Comparison of ENCODE assay signal across 27 mouse cellular contexts in genomic region chr2:160629528-160629830, GRCm38 (mm10). TPM values are rescaled to one million over a fixed set of nuclear protein-coding genes. Genes with fewer than 3 reads are reported as not detected.
DNase-seq lines count a peak whose midpoint lies in the region; ATAC-seq and TF ChIP-seq lines count a peak whose summit lies in the region.
"Had no signal": no experiment of that assay in that cellular context is flagged by ENCODE, and none has a peak within 500 bp of the region (broad histone marks: within the 10 kb centered on the region; RNA-seq: fewer than 3 reads in every experiment).

No protein-coding gene starts in this region.

- no peaks in the 10 kb centered on the region; the same call in 1 of the 2 replicates for H3K27me3 ChIP-seq in liver, embryonic 11.5 days (replicated peaks; ENCODE audit: control insufficient read depth, insufficient read depth, low read length)
- H3K27me3 ChIP-seq in liver, postnatal 0 days (ENCODE audit: insufficient read depth, low read length): no peaks in the 10 kb centered on the region
- H3K27me3 ChIP-seq in megakaryocyte, embryonic 14.5 days (replicated peaks): no peaks in the 10 kb centered on the region
- H3K27me3 ChIP-seq in liver, embryonic 13.5 days: no peaks in the 10 kb centered on the region
- H3K27me3 ChIP-seq: embryonic facial prominence, embryonic 12.5 days; embryonic facial prominence, embryonic 15.5 days; heart, embryonic 12.5 days; heart, embryonic 15.5 days; Patski had no signal

- WGBS in liver, embryonic 11.5 days: 86% methylated on average over 8 of the region's 8 CpGs
- WGBS in liver, postnatal 0 days (ENCODE audit: insufficient replicate concordance): 90% methylated on average over 8 of the region's 8 CpGs
- WGBS in liver, embryonic 13.5 days (ENCODE audit: insufficient replicate concordance): 83% methylated on average over 8 of the region's 8 CpGs

- no peaks in the 10 kb centered on the region; the same call in 1 of the 2 replicates for H3K4me1 ChIP-seq in liver, embryonic 11.5 days (replicated peaks; ENCODE audit: control insufficient read depth, insufficient read depth, low read length)
- H3K4me1 ChIP-seq in liver, postnatal 0 days (ENCODE audit: insufficient read depth): 0 out of 2 replicates have a peak, but pooled peaks cover 8% of the 10 kb centered on the region
- H3K4me1 ChIP-seq in megakaryocyte, embryonic 14.5 days: peaks cover 27% of the 10 kb centered on the region
- H3K4me1 ChIP-seq in liver, embryonic 13.5 days (replicated peaks): peaks cover 31% of the 10 kb centered on the region
- H3K4me1 ChIP-seq: embryonic facial prominence, embryonic 12.5 days; embryonic facial prominence, embryonic 15.5 days; heart, embryonic 12.5 days; heart, embryonic 15.5 days had no signal

- no peak overlapping the region for H3K27ac ChIP-seq in liver, embryonic 11.5 days (ENCODE audit: low read depth, low read length)
- H3K27ac ChIP-seq in liver, postnatal 0 days (ENCODE audit: low read depth): no peak overlapping the region
- no peak overlapping the region for H3K27ac ChIP-seq in liver, embryonic 13.5 days
- H3K27ac ChIP-seq in gastrocnemius, adult 2 months: no peak overlapping the region
- H3K27ac ChIP-seq: embryonic facial prominence, embryonic 12.5 days; embryonic facial prominence, embryonic 15.5 days; heart, adult 2 months; heart, embryonic 15.5 days; hindbrain, embryonic 14.5 days; hindbrain, postnatal 0 days had no signal

- peak; percentile 24 for DNase-seq in liver, embryonic 11.5 days (ENCODE audit: low spot score)
- no peak for DNase-seq in liver, postnatal 0 days
- DNase-seq in liver, embryonic 13.5 days: no peak
- DNase-seq in gastrocnemius, adult 2 months: no peak
- DNase-seq in ovary, postnatal 10 days (ENCODE audit: low spot score): no peak
- DNase-seq: adrenal gland, postnatal 10 days; adrenal gland, postnatal 36 days; cerebellum, adult 2 months; cerebellum, adult 9-11 months; cerebellum, postnatal 25 days; forebrain, postnatal 0 days; gastrocnemius, postnatal 25 days; heart, postnatal 10 days; heart, postnatal 4 days had no signal

- H3K4me3 ChIP-seq in liver, embryonic 11.5 days (ENCODE audit: low read depth, low read length): no peak overlapping the region
- no peak overlapping the region for H3K4me3 ChIP-seq in liver, postnatal 0 days (ENCODE audit: low read depth, low read length)
- H3K4me3 ChIP-seq in megakaryocyte, embryonic 14.5 days (replicated peaks): peak overlapping the region; percentile 40
- H3K4me3 ChIP-seq in liver, embryonic 13.5 days (replicated peaks): no peak overlapping the region
- H3K4me3 ChIP-seq in gastrocnemius, adult 2 months: no peak overlapping the region
- H3K4me3 ChIP-seq: embryonic facial prominence, embryonic 12.5 days; embryonic facial prominence, embryonic 15.5 days; heart, adult 2 months; heart, embryonic 12.5 days; heart, embryonic 15.5 days had no signal

- no peaks in the 10 kb centered on the region for H3K9me3 ChIP-seq in liver, embryonic 11.5 days (ENCODE audit: control insufficient read depth, low read length)
- no peaks in the 10 kb centered on the region for H3K9me3 ChIP-seq in liver, postnatal 0 days (ENCODE audit: low read length)
- H3K9me3 ChIP-seq in megakaryocyte, embryonic 14.5 days: peaks cover 25% of the 10 kb centered on the region
- H3K9me3 ChIP-seq in liver, embryonic 13.5 days (replicated peaks): no peaks in the 10 kb centered on the region
- H3K9me3 ChIP-seq: embryonic facial prominence, embryonic 12.5 days; embryonic facial prominence, embryonic 15.5 days; G1E; heart, embryonic 12.5 days; heart, embryonic 15.5 days had no signal

- no peak for TF ChIP-seq CTCF in liver, postnatal 0 days (IDR thresholded peaks at IDR 0.05; ENCODE audit: low read depth)
- TF ChIP-seq CTCF in gastrocnemius, adult 2 months (IDR thresholded peaks at IDR 0.05): no peak

- ATAC-seq in liver, embryonic 11.5 days (replicated peaks; ENCODE audit: low FRiP score): no peak; the same call in 1 of the 2 replicates
- no peak for ATAC-seq in liver, postnatal 0 days
- no peak for ATAC-seq in megakaryocyte, adult 5-6 weeks (ENCODE audit: poor library complexity, severe bottlenecking)
- ATAC-seq in liver, embryonic 13.5 days (ENCODE audit: low read depth): peak; percentile 24; the same call in 1 of the 2 replicates
- 0 out of 2 replicates have a peak, but pooled peaks have one; percentile 10 for ATAC-seq in megakaryocyte-erythroid progenitor cell, adult 5-6 weeks (replicated peaks; ENCODE audit: low FRiP score, low TSS enrichment, poor library complexity, severe bottlenecking)
- ATAC-seq: forebrain, embryonic 14.5 days; forebrain, postnatal 0 days; hindbrain, postnatal 0 days; Patski had no signal

- intact Hi-C loops in gastrocnemius, adult 2 months (cut with DNase I): no loop called here

- no peaks in the 10 kb centered on the region for H3K36me3 ChIP-seq in liver, embryonic 11.5 days (ENCODE audit: control insufficient read depth, insufficient read depth, low read length)
- H3K36me3 ChIP-seq in liver, postnatal 0 days (replicated peaks; ENCODE audit: insufficient read depth, low read length): no peaks in the 10 kb centered on the region
- peaks cover 14% of the 10 kb centered on the region for H3K36me3 ChIP-seq in megakaryocyte, embryonic 14.5 days (replicated peaks; ENCODE audit: low read length)
- H3K36me3 ChIP-seq in liver, embryonic 13.5 days: no peaks in the 10 kb centered on the region
- H3K36me3 ChIP-seq: embryonic facial prominence, embryonic 12.5 days; embryonic facial prominence, embryonic 15.5 days; G1E; heart, embryonic 12.5 days; heart, embryonic 15.5 days had no signal

- H3K4me2 ChIP-seq in liver, embryonic 11.5 days: no peak overlapping the region
- H3K4me2 ChIP-seq in liver, postnatal 0 days (ENCODE audit: low read depth, low read length): no peak overlapping the region
- no peak overlapping the region for H3K4me2 ChIP-seq in liver, embryonic 13.5 days
- H3K4me2 ChIP-seq: embryonic facial prominence, embryonic 12.5 days; embryonic facial prominence, embryonic 15.5 days; heart, embryonic 12.5 days; heart, embryonic 15.5 days; hindbrain, embryonic 14.5 days had no signal

- no peak for TF ChIP-seq EP300 in liver, postnatal 0 days (IDR thresholded peaks at IDR 0.05; ENCODE audit: low read depth)

- H3K9ac ChIP-seq in liver, embryonic 11.5 days (ENCODE audit: low read depth, low read length): no peak overlapping the region
- H3K9ac ChIP-seq in liver, postnatal 0 days (replicated peaks): no peak overlapping the region
- H3K9ac ChIP-seq in liver, embryonic 13.5 days: no peak overlapping the region
- H3K9ac ChIP-seq: embryonic facial prominence, embryonic 12.5 days; embryonic facial prominence, embryonic 15.5 days; forebrain, postnatal 0 days; heart, embryonic 12.5 days; heart, embryonic 15.5 days; hindbrain, embryonic 14.5 days had no signal

RNA-seq across cellular contexts. Expression of gene Top1, which starts 16.2 kb away (rescaled TPM):
- polyA plus RNA-seq in liver, embryonic 11.5 days (2014; fragmentation: Nextera tagmentation; extraction: Ambion mirVana): 84.1 and 89.8 TPM in 2 replicates
- 30.1 and 30.5 TPM in 2 replicates for polyA plus RNA-seq in liver, postnatal 0 days (2015; fragmentation: Nextera tagmentation; extraction: Ambion mirVana)
- 43.0 and 107 TPM in 2 replicates for polyA plus RNA-seq in megakaryocyte, embryonic 14.5 days (2012; ENCODE audit: insufficient read depth, low replicate concordance)
- 70.9 and 75.9 TPM in 2 replicates for total RNA-seq in megakaryocyte, adult 5-6 weeks (2015)
- 99.2 and 125 TPM in 2 replicates for total RNA-seq in megakaryocyte, adult 5-6 weeks (2017)
- polyA plus RNA-seq in liver, embryonic 13.5 days (2015; fragmentation: Nextera tagmentation; extraction: Ambion mirVana): 70.9 and 86.6 TPM in 2 replicates
- 93.4 and 93.5 TPM in 2 replicates for total RNA-seq in megakaryocyte-erythroid progenitor cell, adult 5-6 weeks (2014; fragmentation: Nextera tagmentation)
- total RNA-seq in megakaryocyte-erythroid progenitor cell, adult 5-6 weeks (2017): 205 and 207 TPM in 2 replicates
- 10 to 100 TPM; 39.5 to 53.2 TPM for total RNA-seq in gastrocnemius, adult 2 months (2021)

Comparison
In these comparisons a context has a peak if more than half of its experiments do, and no peak if none do; other contexts are left out.
1. ATAC-seq: peak in liver, embryonic 13.5 days (single experiment) and megakaryocyte-erythroid progenitor cell, adult 5-6 weeks (single experiment); none in liver, embryonic 11.5 days (single experiment), liver, postnatal 0 days (single experiment) and megakaryocyte, adult 5-6 weeks (single experiment).